Mouse (Mus musculus) stomach, embryonic 14.5 days (tissue): ENCODE measurements around the gene Ablim1. TPM values are rescaled to one million over a fixed set of nuclear protein-coding genes. Genes with fewer than 3 reads are reported as not detected.
A peak's percentile ranks its signal among the peaks of the same experiment; 100 is the strongest.

Experiments
- ATAC-seq: fragments of 200-750 bp; cut with Nextera tagmentation; 2 replicates; pipeline ENCODE4 v1.8.0; 2017; ENCODE audit warnings: low read depth, moderate TSS enrichment; ENCODE audit not compliant: insufficient number of reproducible peaks, insufficient read depth, low FRiP score
- H3K27ac ChIP-seq: fragments of 300-500 bp; sonication (generic); 2 replicates; pipeline ENCODE4 v1.5.1; 2014; ENCODE audit warnings: mild to moderate bottlenecking, low read length, moderate library complexity, mixed read lengths
- H3K27me3 ChIP-seq: fragments of 300-500 bp; sonication (generic); 2 replicates; pipeline ENCODE4 v1.6.1; 2014; ENCODE audit warnings: low read length, control low read depth, mixed read lengths; ENCODE audit not compliant: control insufficient read depth, insufficient read depth
- H3K36me3 ChIP-seq: fragments of 300-500 bp; sonication (generic); 2 replicates; pipeline ENCODE4 v1.6.1; 2014; ENCODE audit warnings: mild to moderate bottlenecking, control low read depth, low read length, moderate library complexity, mixed read lengths; ENCODE audit not compliant: control insufficient read depth, insufficient read depth
- H3K4me1 ChIP-seq: fragments of 300-500 bp; sonication (generic); 2 replicates; pipeline ENCODE4 v1.6.1; 2014; ENCODE audit warnings: low read length, control low read depth, mixed read lengths; ENCODE audit not compliant: control insufficient read depth, insufficient read depth
- H3K4me2 ChIP-seq: fragments of 300-500 bp; sonication (generic); replicated peaks from 2 replicates; pipeline ENCODE4 v1.6.1; 2014; ENCODE audit warnings: low read depth, low read length, control low read depth
- H3K4me3 ChIP-seq: fragments of 300-500 bp; sonication (generic); 2 replicates; pipeline ENCODE4 v1.5.1; 2014; ENCODE audit warnings: low read depth, low read length, control low read depth
- H3K9ac ChIP-seq: fragments of 300-500 bp; sonication (generic); replicated peaks from 2 replicates; pipeline ENCODE4 v1.6.1; 2014; ENCODE audit warnings: low read depth, mild to moderate bottlenecking, control low read depth, low read length, moderate library complexity, mixed read lengths
- H3K9me3 ChIP-seq: fragments of 300-500 bp; sonication (generic); 2 replicates; pipeline ENCODE4 v1.6.1; 2016; ENCODE audit warnings: low read depth, low read length, control low read depth; ENCODE audit not compliant: control insufficient read depth
- WGBS: fragments of 180-500 bp; shearing (Covaris S2); extraction: QIAGEN DNeasy Blood & Tissue Kit; methylation state at CpG from one replicate; pipeline ENCODE4 v1.1.7; 2014; 5-methylcytosine and 5-hydroxymethylcytosine counted together
- polyA plus RNA-seq: library from polyadenylated mRNA; unstranded; fragments of >200 nt; fragmentation: Nextera tagmentation; extraction: Ambion mirVana; gene quantifications from 2 replicates; pipeline ENCODE4 v1.2.1, GENCODE M21; 2014

Ablim1 gene
- polyA plus RNA-seq, 1 experiment from 2014 or later, result 36.9 TPM

DNA sequence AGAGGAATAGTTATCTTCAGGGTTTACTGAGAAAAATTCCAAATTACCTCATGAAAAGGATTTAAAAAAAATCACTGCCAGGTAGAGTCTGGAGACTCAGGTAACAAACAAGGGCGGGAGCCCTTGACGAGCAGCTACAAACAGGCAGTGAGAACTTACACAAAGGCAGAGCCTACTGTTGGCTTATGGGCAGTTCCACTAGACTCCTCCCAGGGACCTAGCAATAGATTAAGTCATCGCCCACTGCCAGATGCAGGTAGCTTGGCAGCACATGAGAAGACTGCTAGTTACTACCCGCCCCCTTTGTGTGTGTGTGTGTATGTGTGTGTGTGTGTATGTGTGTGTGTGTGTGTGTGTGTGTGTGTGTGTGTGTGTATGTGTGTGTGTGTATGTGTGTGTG is 193.7 kb downstream of the Ablim1 start:
- no peak overlapping the region for H3K4me2 ChIP-seq
- H3K4me3 ChIP-seq, result no peak overlapping the region
- ATAC-seq, result 0 out of 2 replicates have a peak, but pooled peaks have one; percentile 31
- no peak overlapping the region for H3K27ac ChIP-seq
- no peaks in the 10 kb centered on the region for H3K36me3 ChIP-seq
- H3K9ac ChIP-seq, result no peak overlapping the region
- 71% methylated on average over 4 of the region's 4 CpGs for WGBS
- peaks cover 26% of the 10 kb centered on the region; the same call in 1 of the 2 replicates for H3K4me1 ChIP-seq
- no peaks in the 10 kb centered on the region for H3K27me3 ChIP-seq
- no peaks in the 10 kb centered on the region for H3K9me3 ChIP-seq

DNA sequence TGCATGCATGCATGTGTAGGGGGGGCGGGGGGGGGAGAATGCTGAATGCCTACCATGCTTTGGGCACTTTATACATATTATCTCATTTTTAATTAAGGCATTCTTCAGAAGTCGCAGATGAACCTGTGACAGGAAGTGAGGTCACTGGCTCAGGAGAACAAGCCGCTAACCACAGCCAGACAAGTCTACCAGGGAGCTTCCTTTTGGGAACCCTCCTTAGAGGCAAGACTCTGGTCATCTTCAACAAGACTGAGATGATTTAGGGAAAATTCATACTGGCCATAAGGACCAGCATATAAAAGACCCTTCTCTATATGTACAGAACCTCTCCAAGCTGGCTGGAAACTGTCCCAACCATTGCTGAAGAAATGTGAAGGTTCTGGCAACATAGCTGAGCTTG is 195.1 kb downstream of the Ablim1 start:
- 61% methylated on average over 3 of the region's 3 CpGs for WGBS

DNA sequence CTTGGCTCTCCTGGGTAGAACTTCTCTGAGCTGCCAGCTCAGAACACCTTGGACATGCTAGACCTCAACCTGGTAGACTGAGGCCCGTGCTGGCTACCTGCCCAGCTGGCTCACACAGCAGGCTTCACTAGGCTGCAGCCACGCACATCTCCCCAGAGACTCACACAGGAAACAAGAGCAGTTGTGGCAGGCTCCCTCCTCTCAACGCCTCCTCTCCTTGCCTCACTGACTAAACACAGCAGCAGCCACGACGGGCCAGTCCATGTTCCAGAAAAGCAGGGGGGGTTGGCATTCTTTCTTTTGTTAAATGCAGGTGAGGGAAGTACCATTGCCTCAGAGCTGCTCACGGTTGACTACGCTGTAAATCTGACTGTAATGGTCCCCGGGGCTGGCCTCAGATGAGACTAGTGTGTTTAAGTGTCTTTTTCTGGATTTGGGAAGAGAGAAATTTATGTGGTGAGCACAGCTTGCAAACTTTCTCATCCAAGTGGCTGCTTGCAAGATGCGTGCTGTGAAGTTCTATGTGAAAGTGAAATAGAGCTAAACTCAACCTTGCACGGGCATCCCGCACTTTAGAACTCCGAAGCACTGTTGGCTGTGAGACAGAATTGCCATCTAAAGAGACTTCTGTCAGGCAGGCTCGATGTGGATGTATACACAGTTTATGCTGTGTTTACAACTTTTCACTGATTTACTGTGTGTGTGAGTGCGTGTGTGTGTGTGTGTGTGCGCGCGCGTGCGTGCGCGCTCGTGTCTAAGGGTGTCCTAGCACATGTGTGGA is 195.7 kb downstream of the Ablim1 start:
- Histone ChIP-seq H3K36me3 (no peaks in the 10 kb centered on the region), H3K27ac (peak overlapping the region; percentile 87), H3K9me3 (no peaks in the 10 kb centered on the region), H3K4me3 (peak overlapping the region; percentile 39), H3K4me2 (peak overlapping the region; percentile 59), H3K4me1 (peaks cover 34% of the 10 kb centered on the region; the same call in 1 of the 2 replicates), H3K9ac (peak overlapping the region; percentile 28), H3K27me3 (no peaks in the 10 kb centered on the region)
- peak; percentile 81 for ATAC-seq
- WGBS, result 30% methylated on average over 22 of the region's 22 CpGs

More for the DNA sequence above, 195.1 kb downstream of the Ablim1 start:
- H3K36me3 ChIP-seq, result no peaks in the 10 kb centered on the region
- ATAC-seq, result no peak
- H3K27ac ChIP-seq, result peak overlapping the region; percentile 87; the same call in 1 of the 2 replicates
- no peaks in the 10 kb centered on the region for H3K9me3 ChIP-seq
- H3K27me3 ChIP-seq, result no peaks in the 10 kb centered on the region
- H3K4me1 ChIP-seq, result peaks cover 34% of the 10 kb centered on the region; the same call in 1 of the 2 replicates
- no peak overlapping the region for H3K9ac ChIP-seq
- no peak overlapping the region; the same call in 1 of the 2 replicates for H3K4me3 ChIP-seq
- H3K4me2 ChIP-seq, result peak overlapping the region; percentile 59

DNA sequence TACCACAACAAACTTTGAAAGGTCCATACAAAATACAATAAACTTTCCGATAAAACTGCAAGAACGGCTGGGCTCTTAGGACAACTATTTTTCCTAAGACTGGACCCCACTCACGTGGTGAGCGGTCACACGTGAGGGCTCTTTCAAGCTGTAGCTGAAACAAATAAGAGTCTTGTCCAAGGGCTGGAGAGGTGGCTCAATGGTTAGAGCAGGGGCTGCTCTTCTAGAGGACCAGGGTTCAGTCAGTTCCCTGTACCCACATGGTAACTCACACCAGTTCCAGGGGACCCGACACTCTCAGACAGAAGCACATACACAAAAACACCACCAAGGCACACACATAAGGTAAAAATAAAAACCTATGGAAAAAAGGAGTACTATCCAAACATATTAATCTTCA is 197.0 kb downstream of the Ablim1 start:
- Histone ChIP-seq H3K4me2 (peak overlapping the region; percentile 59), H3K36me3 (no peaks in the 10 kb centered on the region), H3K4me1 (peaks cover 34% of the 10 kb centered on the region; the same call in 1 of the 2 replicates), H3K9me3 (no peaks in the 10 kb centered on the region), H3K27me3 (no peaks in the 10 kb centered on the region), H3K9ac (0 out of 2 replicates have a peak overlapping the region, but pooled peaks have one; percentile 28), H3K27ac (no peak overlapping the region), H3K4me3 (peak overlapping the region; percentile 39; the same call in 1 of the 2 replicates)
- ATAC-seq, result no peak
- 31% methylated on average over 6 of the region's 6 CpGs for WGBS

DNA sequence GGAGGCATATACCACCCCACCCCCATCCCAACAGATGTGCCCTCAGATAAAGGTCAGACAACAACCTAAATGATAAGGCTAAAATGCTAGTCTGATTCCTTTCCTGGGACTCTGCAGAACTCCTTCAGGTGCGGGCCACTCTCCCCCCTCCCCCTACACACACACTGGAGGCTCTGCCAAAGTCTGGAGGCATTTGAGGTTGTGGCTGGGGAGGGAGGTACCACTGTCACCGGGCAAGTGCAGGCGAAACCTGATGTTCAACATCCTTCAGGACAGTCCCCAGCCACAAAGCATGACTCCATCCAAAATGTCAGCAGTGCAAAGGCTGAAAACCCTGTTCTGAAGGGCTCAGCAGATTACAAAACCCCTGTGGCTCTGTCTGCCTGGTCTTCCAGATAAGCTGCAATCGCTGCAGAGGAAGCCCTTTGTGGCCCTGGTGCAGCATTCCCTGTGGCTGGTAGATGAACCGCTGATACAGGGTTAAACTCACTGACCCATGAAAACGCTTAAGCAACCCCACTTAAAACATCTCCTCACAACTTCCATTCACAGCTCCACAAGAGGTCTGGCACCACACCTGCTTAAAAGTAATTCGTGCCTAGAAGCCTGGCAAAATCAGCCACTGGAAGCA is 197.7 kb downstream of the Ablim1 start:
- Histone ChIP-seq H3K4me3 (peak overlapping the region; percentile 39), H3K9me3 (no peaks in the 10 kb centered on the region), H3K4me2 (peak overlapping the region; percentile 59), H3K27ac (no peak overlapping the region; the same call in 1 of the 2 replicates), H3K27me3 (no peaks in the 10 kb centered on the region), H3K9ac (no peak overlapping the region), H3K36me3 (no peaks in the 10 kb centered on the region), H3K4me1 (peaks cover 35% of the 10 kb centered on the region; the same call in 1 of the 2 replicates)
- no peak for ATAC-seq
- WGBS, result 10% methylated on average over 7 of the region's 7 CpGs

DNA sequence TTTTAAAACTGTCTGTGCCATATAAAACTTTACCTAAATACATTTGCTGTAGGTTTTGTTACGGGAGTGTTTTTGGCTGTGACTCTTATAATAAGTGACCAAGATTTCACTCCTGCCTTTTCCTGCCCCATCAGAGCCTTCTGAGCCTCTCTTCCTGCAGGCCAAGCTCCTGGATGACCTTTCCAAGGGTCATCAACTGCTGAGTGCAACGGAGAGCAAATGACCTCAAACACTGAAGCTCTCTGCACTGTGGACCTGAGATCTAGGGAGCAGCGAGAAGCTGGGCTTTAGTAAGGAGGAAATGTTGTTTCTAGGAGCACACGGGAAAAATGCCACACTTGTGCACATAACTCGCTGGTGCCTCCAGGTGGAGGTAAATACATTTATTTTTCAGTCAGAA is 199.0 kb downstream of the Ablim1 start:
- Histone ChIP-seq H3K4me3 (no peak overlapping the region), H3K4me2 (no peak overlapping the region), H3K9me3 (no peaks in the 10 kb centered on the region), H3K4me1 (peaks cover 35% of the 10 kb centered on the region; the same call in 1 of the 2 replicates), H3K9ac (no peak overlapping the region), H3K27ac (peak overlapping the region; percentile 66; the same call in 1 of the 2 replicates), H3K36me3 (no peaks in the 10 kb centered on the region), H3K27me3 (no peaks in the 10 kb centered on the region)
- ATAC-seq, result no peak
- WGBS, result 50% methylated on average over 5 of the region's 5 CpGs

DNA sequence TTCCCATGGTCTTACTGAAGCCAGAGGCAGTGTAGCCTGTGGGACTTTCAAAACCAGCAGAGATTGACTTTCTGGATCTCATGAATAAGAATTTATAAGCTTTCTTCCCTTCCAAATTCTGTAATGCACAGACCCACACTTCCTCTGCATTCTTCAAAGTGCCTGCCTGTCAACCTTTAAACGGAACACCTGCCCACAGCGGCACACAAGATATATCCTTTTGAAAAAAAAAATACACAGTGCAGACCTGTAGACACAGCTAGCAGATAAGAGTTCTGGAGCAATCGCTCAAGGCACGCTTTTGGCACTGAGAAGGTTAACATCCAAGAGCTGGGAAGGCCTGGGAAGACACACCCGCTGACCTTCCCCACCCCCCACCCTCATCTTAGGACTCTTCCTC is 199.8 kb downstream of the Ablim1 start:
- Histone ChIP-seq H3K4me3 (no peak overlapping the region), H3K9ac (no peak overlapping the region), H3K4me1 (peaks cover 35% of the 10 kb centered on the region; the same call in 1 of the 2 replicates), H3K27me3 (no peaks in the 10 kb centered on the region), H3K9me3 (no peaks in the 10 kb centered on the region), H3K4me2 (no peak overlapping the region), H3K27ac (peak overlapping the region; percentile 27; the same call in 1 of the 2 replicates), H3K36me3 (no peaks in the 10 kb centered on the region)
- ATAC-seq, result no peak
- 18% methylated on average over 5 of the region's 5 CpGs for WGBS

DNA sequence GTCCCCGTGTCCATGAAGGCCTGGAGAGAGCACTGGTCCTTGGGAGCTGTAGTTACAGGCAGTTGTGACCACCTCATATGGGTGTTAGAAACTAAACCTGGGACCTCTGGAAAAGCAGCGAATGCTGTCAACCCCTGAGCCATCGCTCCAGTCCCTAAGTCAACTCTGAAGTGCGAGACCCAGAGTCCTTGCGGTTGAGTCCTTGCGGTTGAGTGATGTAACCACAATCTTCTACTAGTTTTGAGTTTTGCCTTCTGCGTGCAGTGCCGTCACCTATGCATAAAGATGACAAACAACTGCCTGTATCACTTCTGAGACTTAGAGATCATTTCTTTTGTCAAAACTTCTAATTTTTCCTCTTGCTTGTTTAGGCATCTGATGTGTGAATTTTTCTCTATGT is 200.7 kb downstream of the Ablim1 start:
- WGBS, result 94% methylated on average over 8 of the region's 8 CpGs
- ATAC-seq, result no peak
- H3K27me3 ChIP-seq, result no peaks in the 10 kb centered on the region
- H3K9ac ChIP-seq, result no peak overlapping the region
- H3K36me3 ChIP-seq, result no peaks in the 10 kb centered on the region
- peaks cover 26% of the 10 kb centered on the region; the same call in 1 of the 2 replicates for H3K4me1 ChIP-seq
- no peak overlapping the region for H3K27ac ChIP-seq
- no peaks in the 10 kb centered on the region for H3K9me3 ChIP-seq
- H3K4me2 ChIP-seq, result no peak overlapping the region
- no peak overlapping the region for H3K4me3 ChIP-seq
